Mouse (Mus musculus) midbrain, embryonic 15.5 days (tissue): ENCODE measurements around the gene Atp1b4. TPM values are rescaled to one million over a fixed set of nuclear protein-coding genes. Genes with fewer than 3 reads are reported as not detected.

ENCODE experiments used
- polyA plus RNA-seq: library from polyadenylated mRNA; unstranded; fragments of >200 nt; fragmentation: Nextera tagmentation; extraction: Ambion mirVana; gene quantifications from 2 replicates; pipeline ENCODE4 v1.2.1, GENCODE M21; 2015

Gene Atp1b4
- polyA plus RNA-seq, 1 experiment from 2014 or later, result not detected

Other genes with a start within 250 kb of the Atp1b4 start
- gene Rhox10, start 249.7 kb upstream of the Atp1b4 start, polyA plus RNA-seq, result not detected in 2 replicates
- not detected in 2 replicates for gene Rhox11, start 231.0 kb upstream of the Atp1b4 start, polyA plus RNA-seq
- gene Rhox12, start 205.3 kb upstream of the Atp1b4 start, polyA plus RNA-seq, result not detected in 2 replicates
- gene Rhox13, start 195.0 kb upstream of the Atp1b4 start, polyA plus RNA-seq, result not detected in 2 replicates
- 5.0 and 5.5 TPM in 2 replicates for gene Zbtb33, start 126.4 kb upstream of the Atp1b4 start, polyA plus RNA-seq
- 21.6 and 25.9 TPM in 2 replicates for gene Tmem255a, start 63.7 kb upstream of the Atp1b4 start, polyA plus RNA-seq
- 52.0 and 53.6 TPM in 2 replicates for gene Lamp2, start 140.3 kb downstream of the Atp1b4 start, polyA plus RNA-seq